Mouse (Mus musculus): ENCODE results near the gene Dhx40. TPM values are rescaled to one million over a fixed set of nuclear protein-coding genes. Genes with fewer than 3 reads are reported as not detected.
A peak's percentile ranks its signal among the peaks of the same experiment; 100 is the strongest.
"Not testable (repeated sequence)": the region's sequence is repeated elsewhere in the genome, so short reads cannot be mapped to it uniquely, and the experiment has no call there.

Gene Dhx40
- polyA plus RNA-seq, 1 experiment from 2014 or later = 19.5 TPM

DNA sequence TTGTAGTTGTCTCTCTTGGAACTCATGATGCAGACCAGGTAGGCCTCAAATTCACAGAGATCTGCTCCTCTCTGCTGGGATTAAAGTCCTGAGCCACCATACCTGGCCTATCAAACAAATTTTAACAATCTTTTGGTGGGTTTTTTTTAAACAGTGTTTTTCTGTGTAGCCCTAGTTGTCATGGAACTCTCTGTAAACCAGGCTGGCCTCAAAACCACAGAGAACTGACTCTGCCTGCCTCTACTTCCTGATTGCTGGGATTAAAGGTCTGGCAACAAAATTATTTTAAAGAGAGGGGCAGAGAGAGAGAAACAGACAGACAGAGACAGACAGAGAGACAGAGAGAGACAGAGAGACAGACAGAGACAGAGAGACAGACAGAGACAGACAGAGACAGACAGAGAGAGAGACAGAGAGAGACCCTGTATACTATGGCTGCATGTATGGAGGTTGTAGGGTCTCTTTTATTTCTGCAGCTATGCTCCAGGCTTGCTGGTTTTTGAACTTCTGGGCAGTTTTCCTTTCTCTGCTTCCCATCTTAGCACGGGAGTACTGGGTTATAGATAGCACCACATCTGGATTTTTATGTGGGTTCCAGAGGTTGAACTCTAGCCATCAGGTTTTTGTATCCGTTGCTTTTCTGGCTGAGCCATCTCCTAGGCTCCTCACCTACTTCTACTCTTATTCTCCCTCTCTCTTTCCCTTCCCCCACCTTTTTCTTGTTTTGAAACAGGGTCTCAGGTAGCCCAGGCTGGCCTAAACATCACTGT is 20.1 kb upstream of the Dhx40 start:
- H3K4me3 ChIP-seq (ENCODE audit: low read depth, low read length) = no peak overlapping the region
- no peak overlapping the region for H3K27ac ChIP-seq (ENCODE audit: low read depth)
- WGBS = 68% methylated on average over 2 of the region's 2 CpGs
- no peaks in the 10 kb centered on the region for H3K36me3 ChIP-seq (ENCODE audit: control insufficient read depth, insufficient read depth, low read length)
- ATAC-seq (replicated peaks; ENCODE audit: low FRiP score, low TSS enrichment, low read depth) = no peak
- H3K4me2 ChIP-seq (ENCODE audit: low read length) = no peak overlapping the region
- H3K4me1 ChIP-seq (replicated peaks; ENCODE audit: control insufficient read depth, insufficient read depth, low read length) = 0 out of 2 replicates have a peak, but pooled peaks cover 2% of the 10 kb centered on the region
- no peaks in the 10 kb centered on the region for H3K27me3 ChIP-seq (replicated peaks; ENCODE audit: control insufficient read depth, insufficient read depth, low read length)
- H3K9me3 ChIP-seq (ENCODE audit: control insufficient read depth, low read length) = no peaks in the 10 kb centered on the region
- DNase-seq (ENCODE audit: low spot score) = no peak
- no peak overlapping the region for H3K9ac ChIP-seq (ENCODE audit: low read length)

GRCm38 (mm10) chr11:86824433-86824832 is 16.9 kb upstream of the Dhx40 start:
- no peak overlapping the region for H3K27ac ChIP-seq (ENCODE audit: low read depth)
- no peak overlapping the region for H3K4me2 ChIP-seq (ENCODE audit: low read length)
- no peaks in the 10 kb centered on the region for H3K36me3 ChIP-seq (ENCODE audit: control insufficient read depth, insufficient read depth, low read length)
- H3K9ac ChIP-seq (ENCODE audit: low read length) = no peak overlapping the region
- 0 out of 2 replicates have a peak, but pooled peaks cover 2% of the 10 kb centered on the region for H3K4me1 ChIP-seq (replicated peaks; ENCODE audit: control insufficient read depth, insufficient read depth, low read length)
- H3K9me3 ChIP-seq (ENCODE audit: control insufficient read depth, low read length) = no peaks in the 10 kb centered on the region
- DNase-seq (ENCODE audit: low spot score) (no peak), ATAC-seq (replicated peaks; ENCODE audit: low FRiP score, low TSS enrichment, low read depth) (no peak)
- no peak overlapping the region for H3K4me3 ChIP-seq (ENCODE audit: low read depth, low read length)
- no peaks in the 10 kb centered on the region for H3K27me3 ChIP-seq (replicated peaks; ENCODE audit: control insufficient read depth, insufficient read depth, low read length)
- WGBS = 95% methylated on average over 6 of the region's 7 CpGs

GRCm38 (mm10) chr11:86822531-86822930 is 15.0 kb upstream of the Dhx40 start:
- no peak for ATAC-seq (replicated peaks; ENCODE audit: low FRiP score, low TSS enrichment, low read depth)
- Histone ChIP-seq H3K4me3 (ENCODE audit: low read depth, low read length) (no peak overlapping the region), H3K27me3 (replicated peaks; ENCODE audit: control insufficient read depth, insufficient read depth, low read length) (no peaks in the 10 kb centered on the region), H3K9me3 (ENCODE audit: control insufficient read depth, low read length) (no peaks in the 10 kb centered on the region), H3K9ac (ENCODE audit: low read length) (no peak overlapping the region), H3K4me1 (replicated peaks; ENCODE audit: control insufficient read depth, insufficient read depth, low read length) (peaks cover 5% of the 10 kb centered on the region; the same call in 1 of the 2 replicates), H3K36me3 (ENCODE audit: control insufficient read depth, insufficient read depth, low read length) (no peaks in the 10 kb centered on the region), H3K27ac (ENCODE audit: low read depth) (no peak overlapping the region), H3K4me2 (ENCODE audit: low read length) (no peak overlapping the region)
- DNase-seq (ENCODE audit: low spot score) = no peak
- 89% methylated on average over 7 of the region's 7 CpGs for WGBS

DNA sequence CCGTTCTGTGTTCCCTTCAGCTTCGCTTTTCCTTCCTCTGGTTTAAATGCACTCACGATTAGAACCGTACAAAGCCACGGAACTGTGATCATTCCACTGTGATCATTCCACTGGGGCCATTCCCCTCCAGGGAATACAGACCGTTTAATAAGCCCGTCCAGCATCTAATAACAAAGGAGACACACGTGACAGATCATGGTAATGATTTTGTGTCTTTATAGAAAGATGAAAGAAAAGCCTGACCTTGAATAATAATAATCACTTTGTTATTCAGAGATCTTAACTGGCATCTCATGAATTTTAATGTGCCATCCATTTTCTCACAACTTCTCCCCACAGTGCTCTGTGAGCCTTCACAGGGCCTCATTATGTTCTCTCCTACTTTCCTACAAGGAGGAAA is 12.0 kb upstream of the Dhx40 start:
- H3K4me2 ChIP-seq (ENCODE audit: low read length) = no peak overlapping the region
- no peak for ATAC-seq (replicated peaks; ENCODE audit: low FRiP score, low TSS enrichment, low read depth)
- no peaks in the 10 kb centered on the region for H3K36me3 ChIP-seq (ENCODE audit: control insufficient read depth, insufficient read depth, low read length)
- no peak overlapping the region for H3K27ac ChIP-seq (ENCODE audit: low read depth)
- H3K9me3 ChIP-seq (ENCODE audit: control insufficient read depth, low read length) = no peaks in the 10 kb centered on the region
- H3K27me3 ChIP-seq (replicated peaks; ENCODE audit: control insufficient read depth, insufficient read depth, low read length) = no peaks in the 10 kb centered on the region
- peaks cover 5% of the 10 kb centered on the region; the same call in 1 of the 2 replicates for H3K4me1 ChIP-seq (replicated peaks; ENCODE audit: control insufficient read depth, insufficient read depth, low read length)
- DNase-seq (ENCODE audit: low spot score) = peak; percentile 4
- H3K4me3 ChIP-seq (ENCODE audit: low read depth, low read length) = no peak overlapping the region
- 76% methylated on average over 8 of the region's 8 CpGs for WGBS
- H3K9ac ChIP-seq (ENCODE audit: low read length) = no peak overlapping the region

- peaks cover 5% of the 10 kb centered on the region; the same call in 1 of the 2 replicates for H3K4me1 ChIP-seq (replicated peaks; ENCODE audit: control insufficient read depth, insufficient read depth, low read length)
- DNase-seq (ENCODE audit: low spot score) (no peak), ATAC-seq (replicated peaks; ENCODE audit: low FRiP score, low TSS enrichment, low read depth) (no peak)
- H3K27ac ChIP-seq (ENCODE audit: low read depth) = no peak overlapping the region
- no peak overlapping the region for H3K4me3 ChIP-seq (ENCODE audit: low read depth, low read length)
- WGBS = 83% methylated on average over 2 of the region's 2 CpGs
- H3K36me3 ChIP-seq (ENCODE audit: control insufficient read depth, insufficient read depth, low read length) = no peaks in the 10 kb centered on the region
- H3K4me2 ChIP-seq (ENCODE audit: low read length) = no peak overlapping the region
- H3K27me3 ChIP-seq (replicated peaks; ENCODE audit: control insufficient read depth, insufficient read depth, low read length) = no peaks in the 10 kb centered on the region
- no peaks in the 10 kb centered on the region for H3K9me3 ChIP-seq (ENCODE audit: control insufficient read depth, low read length)
- no peak overlapping the region for H3K9ac ChIP-seq (ENCODE audit: low read length)
These were observed 11.4 kb upstream of the Dhx40 start for GRCm38 (mm10) chr11:86818928-86819327.

DNA sequence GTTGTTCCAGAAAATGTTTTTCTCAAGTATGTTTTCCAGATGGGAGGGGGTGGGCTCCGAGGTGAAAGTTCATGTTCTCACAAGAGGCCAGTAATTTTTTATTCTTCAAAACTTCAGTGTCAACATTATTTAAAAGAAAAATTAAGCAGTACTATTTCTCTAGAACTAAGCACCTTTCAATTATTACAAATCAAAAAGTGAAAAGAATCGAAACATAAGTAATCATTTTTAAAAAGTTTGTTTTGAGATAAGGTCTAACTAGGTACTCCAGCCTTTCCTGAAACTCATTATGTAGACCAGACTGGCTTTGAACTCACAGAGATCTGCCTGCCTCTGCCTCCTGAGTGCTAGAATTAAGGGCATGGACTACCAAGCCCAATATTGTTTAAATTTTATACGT is 8.7 kb upstream of the Dhx40 start:
- H3K4me2 ChIP-seq (ENCODE audit: low read length); H3K9me3 ChIP-seq (ENCODE audit: control insufficient read depth, low read length); H3K4me3 ChIP-seq (ENCODE audit: low read depth, low read length); ATAC-seq (replicated peaks; ENCODE audit: low FRiP score, low TSS enrichment, low read depth); H3K27ac ChIP-seq (ENCODE audit: low read depth); H3K9ac ChIP-seq (ENCODE audit: low read length); H3K36me3 ChIP-seq (ENCODE audit: control insufficient read depth, insufficient read depth, low read length); H3K27me3 ChIP-seq (replicated peaks; ENCODE audit: control insufficient read depth, insufficient read depth, low read length); DNase-seq (ENCODE audit: low spot score); H3K4me1 ChIP-seq (replicated peaks; ENCODE audit: control insufficient read depth, insufficient read depth, low read length): not testable (repeated sequence)
- WGBS = 88% methylated on average over 3 of the region's 3 CpGs

DNA sequence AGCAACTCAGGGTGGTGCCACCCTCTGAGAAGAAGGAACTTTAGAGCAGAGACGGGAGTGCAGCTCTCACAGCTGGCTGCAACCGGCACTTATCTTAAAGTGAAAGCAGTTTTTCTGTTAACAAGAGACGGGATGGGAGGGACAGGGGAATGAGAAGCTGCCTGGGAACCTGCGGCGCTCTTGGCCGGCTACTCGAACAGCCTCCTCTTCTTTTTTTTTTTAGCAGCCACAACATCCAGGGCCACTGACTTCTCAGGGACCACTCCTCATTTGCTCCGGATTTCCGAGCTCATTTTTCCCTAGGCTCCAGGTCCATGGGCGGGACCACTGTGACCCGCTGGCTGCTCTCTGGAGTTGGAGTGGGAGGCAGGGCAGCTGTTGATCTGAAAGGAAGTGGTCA is 6.9 kb upstream of the Dhx40 start:
- not testable (repeated sequence) for H3K27me3 ChIP-seq (replicated peaks; ENCODE audit: control insufficient read depth, insufficient read depth, low read length); ATAC-seq (replicated peaks; ENCODE audit: low FRiP score, low TSS enrichment, low read depth); H3K9ac ChIP-seq (ENCODE audit: low read length); H3K27ac ChIP-seq (ENCODE audit: low read depth); H3K4me2 ChIP-seq (ENCODE audit: low read length); H3K9me3 ChIP-seq (ENCODE audit: control insufficient read depth, low read length); H3K4me3 ChIP-seq (ENCODE audit: low read depth, low read length); H3K4me1 ChIP-seq (replicated peaks; ENCODE audit: control insufficient read depth, insufficient read depth, low read length); DNase-seq (ENCODE audit: low spot score); H3K36me3 ChIP-seq (ENCODE audit: control insufficient read depth, insufficient read depth, low read length)
- no CpG with 5 or more reads among the region's 11 CpGs for WGBS

GRCm38 (mm10) chr11:86813256-86813655 is 5.7 kb upstream of the Dhx40 start:
- not testable (repeated sequence) for H3K4me1 ChIP-seq (replicated peaks; ENCODE audit: control insufficient read depth, insufficient read depth, low read length); H3K36me3 ChIP-seq (ENCODE audit: control insufficient read depth, insufficient read depth, low read length); H3K4me2 ChIP-seq (ENCODE audit: low read length); H3K27me3 ChIP-seq (replicated peaks; ENCODE audit: control insufficient read depth, insufficient read depth, low read length); ATAC-seq (replicated peaks; ENCODE audit: low FRiP score, low TSS enrichment, low read depth); H3K27ac ChIP-seq (ENCODE audit: low read depth); DNase-seq (ENCODE audit: low spot score); H3K9ac ChIP-seq (ENCODE audit: low read length); H3K4me3 ChIP-seq (ENCODE audit: low read depth, low read length); H3K9me3 ChIP-seq (ENCODE audit: control insufficient read depth, low read length)
- 59% methylated on average over 5 of the region's 11 CpGs for WGBS

- DNase-seq (ENCODE audit: low spot score) (no peak), ATAC-seq (replicated peaks; ENCODE audit: low FRiP score, low TSS enrichment, low read depth) (no peak)
- no peak overlapping the region for H3K27ac ChIP-seq (ENCODE audit: low read depth)
- H3K27me3 ChIP-seq (replicated peaks; ENCODE audit: control insufficient read depth, insufficient read depth, low read length) = no peaks in the 10 kb centered on the region
- no peak overlapping the region for H3K4me3 ChIP-seq (ENCODE audit: low read depth, low read length)
- WGBS = 91% methylated on average over 1 of the region's 1 CpGs
- H3K36me3 ChIP-seq (ENCODE audit: control insufficient read depth, insufficient read depth, low read length) = no peaks in the 10 kb centered on the region
- H3K9me3 ChIP-seq (ENCODE audit: control insufficient read depth, low read length) = no peaks in the 10 kb centered on the region
- no peak overlapping the region for H3K9ac ChIP-seq (ENCODE audit: low read length)
- no peak overlapping the region for H3K4me2 ChIP-seq (ENCODE audit: low read length)
- 0 out of 2 replicates have a peak, but pooled peaks cover 3% of the 10 kb centered on the region for H3K4me1 ChIP-seq (replicated peaks; ENCODE audit: control insufficient read depth, insufficient read depth, low read length)
These were observed 3.7 kb upstream of the Dhx40 start for GRCm38 (mm10) chr11:86811326-86811630.
